Mouse (Mus musculus) stomach, postnatal 0 days (tissue): Measurements from ENCODE around the gene Muc3a.

Experiments used
- CTCF ChIP-seq: IDR thresholded peaks from 2 replicates; pipeline ENCODE4 v1.5.1; 2016; ENCODE audit warnings: antibody characterized with exemption, low read depth, mild to moderate bottlenecking, moderate library complexity
- EP300 ChIP-seq: optimal IDR thresholded peaks from 2 replicates; pipeline ENCODE3; 2016; ENCODE audit warnings: antibody characterized with exemption

DNA sequence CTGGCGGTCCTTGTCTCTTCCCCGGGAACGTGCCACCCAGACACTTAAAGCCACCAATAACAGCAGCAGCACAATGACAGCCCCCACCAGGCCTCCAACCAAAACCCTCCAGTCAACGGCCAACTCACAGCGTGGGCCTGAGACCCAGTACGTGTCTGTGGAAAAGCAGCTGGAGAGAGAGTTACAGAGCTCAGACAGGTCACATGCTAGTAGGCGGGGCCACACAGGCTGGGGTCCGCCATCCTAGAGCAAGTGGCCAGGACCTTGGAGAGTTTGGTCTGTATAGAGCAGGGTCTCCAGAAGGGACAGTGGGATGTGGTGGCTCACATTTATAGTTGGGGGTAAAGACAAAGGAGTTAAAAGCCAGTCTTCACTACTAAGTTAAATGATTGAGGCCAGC, 1.5 kb downstream of the Muc3a start:
- TF ChIP-seq CTCF, result no peak
- TF ChIP-seq EP300, result no peak
